Mouse (Mus musculus) bone marrow macrophage, adult 2 months (primary cell): ENCODE data around the gene Usp54.

ENCODE experiments used
- CTCF ChIP-seq: IDR thresholded peaks from 2 replicates; pipeline ENCODE4 v1.5.1; 2012; ENCODE audit warnings: low read depth, mild to moderate bottlenecking, low read length, moderate library complexity
- POLR2A ChIP-seq: IDR thresholded peaks from 2 replicates; pipeline ENCODE4 v1.6.1; 2012; ENCODE audit warnings: mild to moderate bottlenecking, low read depth, low read length, borderline replicate concordance

GRCm38 (mm10) chr14:20673735-20674063, 32.8 kb upstream of the Usp54 start:
- TF ChIP-seq CTCF (no peak), POLR2A (no peak)
